Mouse (Mus musculus) left cerebral cortex, adult 11 months (tissue): ENCODE measurements around the gene Mgea5.

ENCODE experiments used
- DNase-seq: peaks from one replicate; pipeline ENCODE4 v3.0.0; 2022; ENCODE audit warnings: low spot score

Mgea5 gene

GRCm38 (mm10) chr19:45795406-45795944 is 11.8 kb upstream of the Mgea5 start:
- no peak for DNase-seq

- DNase-seq, result no peak
Measured at GRCm38 (mm10) chr19:45794718-45795117, 11.1 kb upstream of the Mgea5 start.

DNA sequence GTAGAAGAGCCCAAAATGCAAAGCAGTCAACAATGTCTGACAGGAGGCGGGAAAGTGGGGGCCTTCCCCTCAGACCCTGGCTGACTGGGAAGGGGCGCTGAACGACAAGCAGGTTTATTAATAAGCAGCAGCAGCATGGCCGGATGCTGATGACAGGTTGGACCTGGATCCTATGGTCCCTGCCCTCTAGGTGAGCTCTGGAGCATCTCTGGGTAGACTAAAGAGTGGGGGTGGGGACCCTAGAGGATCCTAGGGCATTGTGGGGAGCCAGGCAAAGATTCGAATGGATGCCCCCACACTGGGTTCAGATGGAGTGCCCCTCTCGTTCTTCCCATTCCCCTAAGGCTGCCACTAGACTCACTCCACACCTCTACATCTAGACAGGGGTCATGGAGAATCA is 8.8 kb upstream of the Mgea5 start:
- no peak for DNase-seq

GRCm38 (mm10) chr19:45789888-45790874 is 6.5 kb upstream of the Mgea5 start:
- no peak for DNase-seq

GRCm38 (mm10) chr19:45789365-45789764 is 5.7 kb upstream of the Mgea5 start:
- no peak for DNase-seq

DNA sequence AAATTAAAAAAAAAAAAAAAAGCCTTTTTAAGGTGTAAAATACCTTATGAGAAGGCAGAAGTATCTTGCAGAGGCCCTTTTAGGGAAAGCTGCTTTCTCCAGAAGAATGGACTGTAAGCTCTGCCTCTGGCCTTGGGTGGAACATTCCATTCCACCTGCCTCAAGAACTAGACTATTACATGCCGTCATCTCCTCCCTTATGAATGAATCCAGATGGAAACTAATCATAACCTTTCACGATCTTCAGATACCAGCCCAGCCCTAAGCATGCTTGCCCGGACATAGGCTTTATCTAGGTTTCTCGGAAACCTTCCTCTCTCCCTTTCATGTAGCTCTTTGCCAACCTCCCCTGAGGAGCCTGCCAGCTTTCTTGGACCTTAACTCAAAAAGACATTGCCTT is 4.7 kb upstream of the Mgea5 start:
- no peak for DNase-seq

DNA sequence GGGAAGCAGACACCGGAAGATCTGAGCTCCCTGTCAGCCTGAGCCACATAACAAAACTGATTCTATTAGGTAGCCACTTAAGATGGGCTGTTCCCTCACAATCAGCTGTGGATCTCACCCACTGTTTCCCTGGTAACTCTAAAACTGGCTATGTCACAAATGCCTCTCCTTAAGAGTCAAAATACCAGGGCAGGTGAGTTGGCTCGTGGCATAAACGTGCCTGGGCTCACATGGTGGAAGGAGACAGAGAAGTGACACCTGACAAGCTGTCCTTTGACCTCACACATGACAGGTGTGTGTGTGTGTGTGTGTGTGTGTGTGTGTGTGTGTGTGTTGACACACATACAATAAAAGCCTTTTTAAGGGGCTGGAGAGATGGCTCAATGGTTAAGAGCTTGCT is 3.8 kb upstream of the Mgea5 start:
- DNase-seq, result no peak

- DNase-seq, result no peak
Measured at GRCm38 (mm10) chr19:45785470-45785869, 1.8 kb upstream of the Mgea5 start.

DNA sequence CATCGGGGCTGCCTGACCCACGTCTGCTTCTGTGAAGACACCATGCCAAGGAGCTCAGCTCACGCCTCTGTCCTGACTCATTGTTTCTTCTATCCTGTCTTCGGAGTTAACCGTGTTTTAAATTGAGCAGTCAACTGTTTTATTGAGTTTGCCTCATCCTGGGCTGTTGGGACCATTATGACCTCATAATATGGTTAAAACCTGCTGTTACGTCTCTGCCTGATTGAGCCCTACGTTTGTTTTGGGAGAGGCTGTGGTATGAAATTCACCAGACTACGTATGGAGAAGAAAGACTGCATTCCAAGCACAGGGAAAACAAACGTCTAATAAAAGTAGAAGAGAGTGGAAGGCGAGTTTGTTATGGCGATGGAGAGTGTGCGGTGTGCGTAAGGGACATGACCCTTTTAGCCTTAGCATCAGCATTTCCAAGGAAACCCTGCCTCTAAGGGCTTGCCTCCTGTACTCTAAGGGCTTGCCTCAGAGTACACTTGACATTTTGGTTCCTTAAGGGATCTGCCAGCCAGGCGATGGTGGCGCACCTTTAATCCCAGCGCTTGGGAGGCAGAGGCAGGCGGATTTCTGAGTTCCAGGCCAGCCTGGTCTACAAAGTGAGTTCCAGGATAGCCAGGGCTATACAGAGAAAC is 418 bp upstream of the Mgea5 start:
- no peak for DNase-seq

- peak; percentile 39 for DNase-seq
Measured at GRCm38 (mm10) chr19:45782315-45783001, 1.2 kb downstream of the Mgea5 start.

DNA sequence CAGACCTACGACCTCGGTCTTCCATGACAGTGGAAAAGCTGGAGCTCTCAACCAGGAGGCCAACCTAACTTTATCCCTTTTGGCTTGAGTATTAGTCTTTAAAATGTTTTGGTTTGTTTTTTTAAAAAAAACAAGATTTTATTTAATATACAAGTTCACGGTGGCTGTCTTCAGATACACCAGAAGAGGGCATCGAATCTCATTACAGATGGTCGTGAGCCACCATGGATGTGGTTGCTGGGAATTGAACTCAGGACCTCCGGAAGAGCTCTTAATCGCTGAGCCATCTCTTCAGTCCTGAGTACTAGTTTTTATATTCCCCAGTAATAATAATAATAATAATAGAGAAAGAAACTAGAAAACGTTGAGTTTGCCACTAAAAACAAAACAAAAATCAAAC is 2.0 kb downstream of the Mgea5 start:
- no peak for DNase-seq

- DNase-seq, result no peak
Measured at GRCm38 (mm10) chr19:45780350-45780915, 3.2 kb downstream of the Mgea5 start.

DNA sequence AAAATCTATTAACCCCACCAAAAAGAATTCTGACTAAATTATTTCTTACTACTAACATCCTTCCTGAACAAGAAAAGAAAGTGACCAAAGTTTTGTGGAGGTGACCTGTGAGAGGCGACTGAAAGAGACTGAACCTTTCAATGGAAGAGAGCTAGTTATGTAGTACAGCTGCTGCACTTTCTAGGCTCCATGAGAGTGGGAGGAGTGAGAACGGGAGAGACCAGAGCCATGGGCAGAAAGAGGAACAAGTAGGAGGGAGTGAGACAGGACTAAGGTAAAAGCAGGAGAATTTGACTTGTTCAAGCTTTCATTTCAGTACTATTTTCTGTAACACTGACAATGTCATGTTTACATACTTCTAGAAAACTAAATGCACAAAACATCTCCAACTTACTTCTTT is 8.2 kb downstream of the Mgea5 start:
- no peak for DNase-seq

DNA sequence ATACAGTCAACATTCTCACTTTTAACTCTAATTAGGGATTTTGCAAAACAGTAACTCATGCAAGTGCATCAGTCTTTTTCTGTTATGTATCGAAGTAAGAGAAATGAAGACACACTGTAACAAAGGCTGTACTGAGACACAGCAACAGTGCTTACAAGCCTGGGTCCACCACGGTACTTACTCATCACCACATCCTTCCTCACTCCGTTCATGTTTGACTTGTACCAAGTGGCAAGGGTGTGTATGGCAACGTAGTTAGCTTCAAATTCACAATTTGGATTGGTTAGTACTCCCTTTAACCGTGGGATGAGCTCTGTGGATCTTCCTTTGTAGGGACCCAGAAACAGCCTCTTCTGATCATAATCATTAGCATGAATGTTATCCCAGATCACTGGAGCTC is 12.1 kb downstream of the Mgea5 start:
- DNase-seq, result no peak

GRCm38 (mm10) chr19:45760810-45761209 is 22.8 kb downstream of the Mgea5 start:
- no peak for DNase-seq

DNA sequence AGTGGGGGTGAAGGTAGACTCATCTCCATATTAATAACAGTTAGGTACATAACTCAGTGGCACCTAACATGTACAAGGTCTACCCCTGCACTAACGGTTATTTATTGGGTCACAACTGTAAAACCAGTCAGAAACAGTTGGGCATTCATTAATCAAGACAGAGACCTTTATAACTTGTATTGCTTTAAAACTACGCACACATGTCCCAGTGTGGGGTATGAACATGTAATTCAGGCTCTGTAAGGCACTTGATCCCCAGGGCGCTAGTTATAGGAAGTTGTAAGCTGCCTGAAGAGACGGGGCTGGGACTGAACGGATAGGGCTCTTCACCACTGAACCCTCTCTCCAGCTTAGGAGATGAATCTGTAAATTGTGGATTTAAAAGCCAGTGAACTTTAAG is 25.0 kb downstream of the Mgea5 start:
- DNase-seq, result no peak

DNA sequence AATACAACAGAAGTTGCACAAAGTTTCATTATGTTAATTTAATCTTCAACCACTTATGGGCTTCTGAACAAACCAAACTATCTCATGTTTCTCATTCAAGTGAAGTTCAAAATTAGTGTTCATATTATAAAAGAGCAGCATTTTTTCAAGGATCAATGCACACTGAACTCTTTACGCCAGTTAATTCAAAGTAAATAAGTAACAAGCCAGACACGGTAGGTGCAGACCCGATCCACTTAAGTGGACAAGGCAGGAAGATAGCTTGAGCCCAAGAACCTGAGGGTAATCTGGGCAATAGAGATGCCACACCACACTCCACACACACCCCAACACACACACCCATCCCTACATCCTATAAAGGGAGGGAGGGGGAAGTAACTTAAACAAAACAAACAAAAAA is 30.1 kb downstream of the Mgea5 start:
- DNase-seq, result no peak

DNA sequence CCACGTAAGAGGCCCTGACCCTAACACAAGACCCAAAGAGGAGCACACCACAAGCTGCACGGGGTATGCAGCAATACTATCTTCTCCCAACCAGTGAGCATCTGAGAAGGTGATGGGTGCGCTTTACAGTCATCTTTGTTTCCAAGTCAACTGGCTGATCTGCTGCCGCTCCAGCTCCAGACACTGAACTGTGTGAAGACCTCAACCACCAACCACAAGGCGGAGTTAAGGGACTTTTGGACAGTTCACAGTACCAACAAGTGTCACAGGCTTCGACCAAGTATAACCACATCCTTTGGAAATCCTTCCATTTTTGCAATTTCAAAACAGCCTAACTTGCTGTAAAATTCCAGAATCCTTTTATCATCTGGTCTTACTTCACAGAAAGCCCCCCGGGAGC is 31.8 kb downstream of the Mgea5 start:
- no peak for DNase-seq

DNA sequence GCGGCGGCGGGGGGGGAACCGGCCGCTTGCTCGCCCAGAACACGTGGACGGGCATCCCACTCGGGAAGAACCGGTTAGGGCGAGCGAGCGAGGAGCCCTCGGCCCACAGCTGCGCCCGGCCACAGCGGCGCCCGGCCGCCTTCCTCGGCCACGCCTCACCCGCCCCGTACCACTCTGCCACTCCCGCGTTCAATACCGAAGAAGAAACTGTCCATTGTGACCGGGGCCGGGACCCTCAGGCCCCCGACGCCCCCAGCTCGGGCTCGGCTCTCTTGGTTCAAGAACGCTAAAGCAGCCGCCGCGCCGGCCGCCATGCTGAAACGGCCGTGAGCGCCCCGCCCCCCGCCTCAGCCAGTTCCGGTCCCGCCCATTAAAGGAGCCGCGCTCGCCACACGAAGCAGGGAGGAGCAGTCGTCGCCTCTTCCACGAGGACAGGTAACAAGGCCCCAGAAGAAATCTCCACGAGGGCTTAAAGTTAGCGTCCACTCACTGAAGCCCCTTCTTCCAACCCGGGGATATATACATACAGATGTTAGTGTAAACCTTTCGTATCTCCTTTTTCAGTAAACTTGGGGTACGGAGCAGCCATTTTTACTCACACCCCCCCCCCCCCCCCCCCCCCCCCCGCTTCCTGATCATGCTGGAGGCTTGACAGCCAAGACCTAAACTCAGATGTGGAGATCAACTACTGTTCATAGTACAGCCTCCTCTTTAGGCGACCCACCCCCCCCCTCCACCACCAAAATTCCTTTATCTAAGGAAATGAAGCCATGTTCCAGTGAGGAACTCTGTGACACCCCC is 34.2 kb downstream of the Mgea5 start, which contains the start of gene Npm3:
Gene Npm3, minus strand, starts transcription at position 349 of the 801 bp plus-strand sequence.
- peak; percentile 48 for DNase-seq

- DNase-seq, result no peak
Measured at GRCm38 (mm10) chr19:45748691-45749242, 34.9 kb downstream of the Mgea5 start.

- DNase-seq, result no peak
Measured at GRCm38 (mm10) chr19:45748206-45748605, 35.4 kb downstream of the Mgea5 start.
